Mouse (Mus musculus) lung, postnatal 0 days (tissue): ENCODE measurements around the gene Ext2.

Source experiments
- CTCF ChIP-seq: IDR thresholded peaks from 2 replicates; pipeline ENCODE4 v1.5.1; 2016; ENCODE audit warnings: antibody characterized with exemption, mild to moderate bottlenecking
- EP300 ChIP-seq: IDR thresholded peaks from 2 replicates; pipeline ENCODE4 v1.6.1; 2016; ENCODE audit warnings: antibody characterized with exemption, mild to moderate bottlenecking, control low read depth

- TF ChIP-seq CTCF (no peak), EP300 (no peak)
Measured at GRCm38 (mm10) chr2:93805523-93805922, 16.8 kb downstream of the Ext2 start.
